In the genomic region with DNA sequence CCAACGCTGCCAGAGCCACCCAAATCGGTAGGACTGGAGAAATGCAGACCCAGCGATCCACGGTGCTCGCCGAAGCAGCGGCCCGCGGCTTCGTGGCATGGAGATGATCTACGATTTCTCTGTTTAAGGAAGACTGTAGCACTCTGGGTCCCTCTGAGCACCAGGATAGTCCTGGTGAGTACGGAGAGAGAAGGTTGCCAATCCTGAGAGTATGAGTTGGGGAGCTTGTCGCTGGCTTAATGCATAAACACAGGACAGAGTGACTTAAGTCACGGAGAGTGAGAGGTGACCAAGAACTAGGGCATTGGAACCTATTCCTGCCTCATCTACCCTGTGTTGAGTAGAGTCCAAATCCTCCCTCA, we compare ENCODE assay signal across 8 mouse cellular contexts. TPM values are rescaled to one million over a fixed set of nuclear protein-coding genes. Genes with fewer than 3 reads are reported as not detected.
DNase-seq lines count a peak whose midpoint lies in the region; ATAC-seq and TF ChIP-seq lines count a peak whose summit lies in the region.

No protein-coding gene starts in this region.

- H3K4me1 ChIP-seq in heart, embryonic 12.5 days (replicated peaks): peaks cover 16% of the 10 kb centered on the region
- H3K4me1 ChIP-seq in E14TG2a.4 (replicated peaks; ENCODE audit: low read depth, low read length): peaks cover 67% of the 10 kb centered on the region
- H3K4me1 ChIP-seq in forebrain, embryonic 15.5 days: peaks cover 22% of the 10 kb centered on the region
- H3K4me1 ChIP-seq in liver, postnatal 0 days (ENCODE audit: insufficient read depth): peaks cover 16% of the 10 kb centered on the region

- WGBS in heart, embryonic 12.5 days: under 1% methylated on average over 14 of the region's 14 CpGs
- WGBS in forebrain, embryonic 15.5 days: under 1% methylated on average over 14 of the region's 14 CpGs
- 7% methylated on average over 14 of the region's 14 CpGs for WGBS in liver, postnatal 0 days (ENCODE audit: insufficient replicate concordance)

- no peak for TF ChIP-seq EP300 in liver, postnatal 0 days (IDR thresholded peaks at IDR 0.05; ENCODE audit: low read depth)

- TF ChIP-seq CTCF in E14TG2a.4 (conservative IDR thresholded peaks at IDR 0.05; ENCODE audit: low read length): no peak
- no peak for TF ChIP-seq CTCF in liver, postnatal 0 days (IDR thresholded peaks at IDR 0.05; ENCODE audit: low read depth)

- peak overlapping the region; percentile 87 for H3K4me2 ChIP-seq in heart, embryonic 12.5 days
- peak overlapping the region; percentile 90 for H3K4me2 ChIP-seq in forebrain, embryonic 15.5 days (replicated peaks)
- peak overlapping the region; percentile 89 for H3K4me2 ChIP-seq in liver, postnatal 0 days (ENCODE audit: low read depth, low read length)

- peaks cover 31% of the 10 kb centered on the region for H3K36me3 ChIP-seq in heart, embryonic 12.5 days
- peaks cover 64% of the 10 kb centered on the region for H3K36me3 ChIP-seq in E14TG2a.4 (ENCODE audit: insufficient read depth, low read length)
- H3K36me3 ChIP-seq in forebrain, embryonic 15.5 days: peaks cover 27% of the 10 kb centered on the region
- peaks cover 21% of the 10 kb centered on the region for H3K36me3 ChIP-seq in liver, postnatal 0 days (replicated peaks; ENCODE audit: insufficient read depth, low read length)

- peak overlapping the region; percentile 82 for H3K4me3 ChIP-seq in heart, embryonic 12.5 days
- H3K4me3 ChIP-seq in E14TG2a.4 (replicated peaks; ENCODE audit: low read length): peak overlapping the region; percentile 97
- H3K4me3 ChIP-seq in forebrain, embryonic 15.5 days: peak overlapping the region; percentile 87
- H3K4me3 ChIP-seq in liver, postnatal 0 days (ENCODE audit: low read depth, low read length): peak overlapping the region; percentile 77

- no peak for DNase-seq in heart, adult 8-10 months (ENCODE audit: low spot score)
- no peak for DNase-seq in liver, postnatal 0 days
- no peak for DNase-seq in left cerebral cortex, postnatal 25 days (ENCODE audit: low spot score in 2 of 2)
- no peak for DNase-seq in layer of hippocampus, postnatal 36 days

- peak; percentile 15 for ATAC-seq in heart, embryonic 12.5 days (ENCODE audit: insufficient number of reproducible peaks, low FRiP score)
- ATAC-seq in forebrain, embryonic 15.5 days (replicated peaks): no peak
- peak; percentile 25; the same call in 1 of the 2 replicates for ATAC-seq in liver, postnatal 0 days
- ATAC-seq in activated CD4-positive, CD25-positive, alpha-beta regulatory T cell, adult 4 months: no peak

- intact Hi-C loops in left cerebral cortex, postnatal 25 days (cut with DNase I): no loop called here

- peak overlapping the region; percentile 94 for H3K9ac ChIP-seq in heart, embryonic 12.5 days
- peak overlapping the region; percentile 94 for H3K9ac ChIP-seq in forebrain, embryonic 15.5 days (replicated peaks)
- peak overlapping the region; percentile 90 for H3K9ac ChIP-seq in liver, postnatal 0 days (replicated peaks)

- H3K27me3 ChIP-seq in heart, embryonic 12.5 days (replicated peaks): no peaks in the 10 kb centered on the region
- peaks cover 10% of the 10 kb centered on the region for H3K27me3 ChIP-seq in E14TG2a.4 (ENCODE audit: insufficient read depth, low read length)
- no peaks in the 10 kb centered on the region for H3K27me3 ChIP-seq in forebrain, embryonic 15.5 days
- no peaks in the 10 kb centered on the region for H3K27me3 ChIP-seq in liver, postnatal 0 days (ENCODE audit: insufficient read depth, low read length)

- H3K9me3 ChIP-seq in heart, embryonic 12.5 days (replicated peaks): no peaks in the 10 kb centered on the region
- no peaks in the 10 kb centered on the region for H3K9me3 ChIP-seq in E14TG2a.4 (ENCODE audit: low read length)
- no peaks in the 10 kb centered on the region for H3K9me3 ChIP-seq in forebrain, embryonic 15.5 days
- no peaks in the 10 kb centered on the region for H3K9me3 ChIP-seq in liver, postnatal 0 days (ENCODE audit: low read length)

- peak overlapping the region; percentile 89 for H3K27ac ChIP-seq in heart, embryonic 12.5 days (ENCODE audit: poor library complexity, severe bottlenecking)
- H3K27ac ChIP-seq in forebrain, embryonic 15.5 days (replicated peaks): peak overlapping the region; percentile 90
- peak overlapping the region; percentile 90 for H3K27ac ChIP-seq in liver, postnatal 0 days (ENCODE audit: low read depth)

RNA-seq across cellular contexts. Expression of a gene that starts 19.9 kb away (rescaled TPM):
- 18.1 and 18.4 TPM in 2 replicates for polyA plus RNA-seq in heart, embryonic 12.5 days (2016; fragmentation: Nextera tagmentation; extraction: Ambion mirVana)
- total RNA-seq in heart, adult 8-10 months (2022): 10 to 100 TPM; 11.1 to 14.3 (median 13.3) TPM
- 17.2 and 17.8 TPM in 2 replicates for polyA plus RNA-seq in forebrain, embryonic 15.5 days (2015; fragmentation: Nextera tagmentation; extraction: Ambion mirVana)
- 5.2 and 5.4 TPM in 2 replicates for polyA plus RNA-seq in liver, postnatal 0 days (2015; fragmentation: Nextera tagmentation; extraction: Ambion mirVana)
- polyA plus RNA-seq in activated CD4-positive, CD25-positive, alpha-beta regulatory T cell, adult 4 months (2017; shearing (Covaris generic)): 10 to 100 TPM in 1 of 2 experiments, 1 to 10 TPM in 1; 7.9 to 11.4 TPM
- total RNA-seq in left cerebral cortex, postnatal 25 days (2021): 1 to 10 TPM; 8.8 to 9.5 TPM
- total RNA-seq in layer of hippocampus, postnatal 36 days (2021): 1 to 10 TPM; 6.6 to 7.5 TPM

RNA-seq across cellular contexts. Expression of a gene that starts 34.4 kb away (rescaled TPM):
- 5.2 and 6.2 TPM in 2 replicates for polyA plus RNA-seq in heart, embryonic 12.5 days (2016; fragmentation: Nextera tagmentation; extraction: Ambion mirVana)
- 1 to 10 TPM; 3.4 to 5.3 (median 4.2) TPM for total RNA-seq in heart, adult 8-10 months (2022)
- 14.8 and 15.9 TPM in 2 replicates for polyA plus RNA-seq in forebrain, embryonic 15.5 days (2015; fragmentation: Nextera tagmentation; extraction: Ambion mirVana)
- polyA plus RNA-seq in liver, postnatal 0 days (2015; fragmentation: Nextera tagmentation; extraction: Ambion mirVana): 1.4 and 1.5 TPM in 2 replicates
- 1 to 10 TPM; 4.8 to 6.9 TPM for polyA plus RNA-seq in activated CD4-positive, CD25-positive, alpha-beta regulatory T cell, adult 4 months (2017; shearing (Covaris generic))
- 1 to 10 TPM; 3.3 to 3.7 TPM for total RNA-seq in left cerebral cortex, postnatal 25 days (2021)
- 1 to 10 TPM; 3.4 to 4.2 TPM for total RNA-seq in layer of hippocampus, postnatal 36 days (2021)

RNA-seq across cellular contexts. Expression of a gene that starts 34.7 kb away (rescaled TPM):
- polyA plus RNA-seq in heart, embryonic 12.5 days (2016; fragmentation: Nextera tagmentation; extraction: Ambion mirVana): 0.08 and 0.09 TPM in 2 replicates
- under 1 TPM; 0.25 to 0.92 (median 0.43) TPM for total RNA-seq in heart, adult 8-10 months (2022)
- polyA plus RNA-seq in forebrain, embryonic 15.5 days (2015; fragmentation: Nextera tagmentation; extraction: Ambion mirVana): 0.15 and 0.29 TPM in 2 replicates
- polyA plus RNA-seq in liver, postnatal 0 days (2015; fragmentation: Nextera tagmentation; extraction: Ambion mirVana): 0.80 and 0.91 TPM in 2 replicates
- not detected for polyA plus RNA-seq in activated CD4-positive, CD25-positive, alpha-beta regulatory T cell, adult 4 months (2017; shearing (Covaris generic))
- under 1 TPM; 0.85 to 0.87 TPM for total RNA-seq in left cerebral cortex, postnatal 25 days (2021)
- total RNA-seq in layer of hippocampus, postnatal 36 days (2021): 1 to 10 TPM in 1 of 2 experiments, under 1 TPM in 1; 0.60 to 1.0 TPM

RNA-seq across cellular contexts. Expression of a gene that starts 55.7 kb away (rescaled TPM):
- polyA plus RNA-seq in heart, embryonic 12.5 days (2016; fragmentation: Nextera tagmentation; extraction: Ambion mirVana): 107 and 108 TPM in 2 replicates
- 10 to 100 TPM; 41.5 to 52.6 (median 44.8) TPM for total RNA-seq in heart, adult 8-10 months (2022)
- polyA plus RNA-seq in forebrain, embryonic 15.5 days (2015; fragmentation: Nextera tagmentation; extraction: Ambion mirVana): 354 and 388 TPM in 2 replicates
- 32.4 and 33.5 TPM in 2 replicates for polyA plus RNA-seq in liver, postnatal 0 days (2015; fragmentation: Nextera tagmentation; extraction: Ambion mirVana)
- polyA plus RNA-seq in activated CD4-positive, CD25-positive, alpha-beta regulatory T cell, adult 4 months (2017; shearing (Covaris generic)): 10 to 100 TPM; 53.7 to 59.5 TPM
- total RNA-seq in left cerebral cortex, postnatal 25 days (2021): 100 to 1,000 TPM; 384 to 420 TPM
- 100 to 1,000 TPM; 342 to 359 TPM for total RNA-seq in layer of hippocampus, postnatal 36 days (2021)

RNA-seq across cellular contexts. Expression of a gene that starts 56.8 kb away (rescaled TPM):
- polyA plus RNA-seq in heart, embryonic 12.5 days (2016; fragmentation: Nextera tagmentation; extraction: Ambion mirVana): 11.7 and 13.1 TPM in 2 replicates
- total RNA-seq in heart, adult 8-10 months (2022): 10 to 100 TPM; 10.4 to 13.8 (median 12.5) TPM
- 13.9 TPM in 2 replicates for polyA plus RNA-seq in forebrain, embryonic 15.5 days (2015; fragmentation: Nextera tagmentation; extraction: Ambion mirVana)
- 3.2 and 3.6 TPM in 2 replicates for polyA plus RNA-seq in liver, postnatal 0 days (2015; fragmentation: Nextera tagmentation; extraction: Ambion mirVana)
- 1 to 10 TPM; 3.9 to 5.3 TPM for polyA plus RNA-seq in activated CD4-positive, CD25-positive, alpha-beta regulatory T cell, adult 4 months (2017; shearing (Covaris generic))
- 10 to 100 TPM; 28.4 to 28.9 TPM for total RNA-seq in left cerebral cortex, postnatal 25 days (2021)
- 10 to 100 TPM; 25.2 to 25.9 TPM for total RNA-seq in layer of hippocampus, postnatal 36 days (2021)

Comparison
In these comparisons a context has a peak if more than half of its experiments do, and no peak if none do; other contexts are left out.
1. ATAC-seq: peak in heart, embryonic 12.5 days (single experiment) and liver, postnatal 0 days (single experiment); none in forebrain, embryonic 15.5 days (single experiment) and activated CD4-positive, CD25-positive, alpha-beta regulatory T cell, adult 4 months (single experiment).
2. Peak in every context shown above with its lines, with median percentiles within 50 percentile points of each other: H3K27ac ChIP-seq, H3K4me2 ChIP-seq, H3K4me3 ChIP-seq and H3K9ac ChIP-seq.